17 mouse cellular contexts compared by ENCODE assay signal in genomic region chr9:31332826-31333225, GRCm38 (mm10).
"Had no signal": no experiment of that assay in that cellular context is flagged by ENCODE, and none has a peak within 500 bp of the region (broad histone marks: within the 10 kb centered on the region; RNA-seq: fewer than 3 reads in every experiment).

No protein-coding gene starts in this region.

- DNase-seq: kidney, adult 11 months; kidney, adult 8-10 months; kidney, postnatal 10 days; kidney, postnatal 36 days; liver, postnatal 0 days; lung, embryonic 14.5 days; right cerebral cortex, postnatal 25 days; spleen, adult 18-20 months; thymus, postnatal 25 days had no signal

- H3K27ac ChIP-seq: kidney, embryonic 15.5 days; left cerebral cortex, adult 2 months; limb, embryonic 12.5 days; limb, embryonic 15.5 days; liver, embryonic 14.5 days; macrophage; midbrain, embryonic 12.5 days; stomach, embryonic 15.5 days had no signal

- H3K4me3 ChIP-seq: kidney, embryonic 15.5 days; left cerebral cortex, adult 2 months; limb, embryonic 12.5 days; limb, embryonic 15.5 days; midbrain, embryonic 12.5 days; stomach, embryonic 15.5 days had no signal
